Mouse (Mus musculus): ENCODE measurements at regions not wholly inside any gene's neighbourhood (a gene's known extent, or its start where the extent isn't known, plus 50 kb on each side); places are given as distances from the start of the nearest gene placed in this dataset.

GRCm38 (mm10) chrX:58620403-58620802 is 288.8 kb upstream of the 4930550L24Rik start:
- DNase-seq (ENCODE audit: inconsistent ontology term), result peak; percentile 12

Measured in Muller cell, postnatal 12 days (primary cell).